Mouse (Mus musculus) erythroblast, adult 5-6 weeks (primary cell): ENCODE measurements around the gene Hist2h3c2. TPM values are rescaled to one million over a fixed set of nuclear protein-coding genes. Genes with fewer than 3 reads are reported as not detected.
"Not testable (repeated sequence)": the region's sequence is repeated elsewhere in the genome, so short reads cannot be mapped to it uniquely, and the experiment has no call there.

Experiments used
- ATAC-seq: replicated peaks from 2 replicates; pipeline ENCODE4 v1.8.0; 2016; ENCODE audit warnings: moderate number of reproducible peaks, mild to moderate bottlenecking, moderate TSS enrichment, inconsistent platforms; ENCODE audit not compliant: poor library complexity, low FRiP score, severe bottlenecking
- total RNA-seq, 2 experiments: library from RNA; stranded (forward) in 1 of 2; stranded (reverse) in 1 of 2; fragments of 150-400 nt in 1 of 2; fragments of 200-764, 138-1000 nt in 1 of 2; gene quantifications; 2 replicates each; pipeline versions ENCODE4 v1.2.3 to v1.2.4; 2015 to 2017; ENCODE audit warnings: low replicate concordance in 2 of 2

The Hist2h3c2 gene
- total RNA-seq, 2 experiments from 2014 or later: 97.2 to 139 TPM

DNA sequence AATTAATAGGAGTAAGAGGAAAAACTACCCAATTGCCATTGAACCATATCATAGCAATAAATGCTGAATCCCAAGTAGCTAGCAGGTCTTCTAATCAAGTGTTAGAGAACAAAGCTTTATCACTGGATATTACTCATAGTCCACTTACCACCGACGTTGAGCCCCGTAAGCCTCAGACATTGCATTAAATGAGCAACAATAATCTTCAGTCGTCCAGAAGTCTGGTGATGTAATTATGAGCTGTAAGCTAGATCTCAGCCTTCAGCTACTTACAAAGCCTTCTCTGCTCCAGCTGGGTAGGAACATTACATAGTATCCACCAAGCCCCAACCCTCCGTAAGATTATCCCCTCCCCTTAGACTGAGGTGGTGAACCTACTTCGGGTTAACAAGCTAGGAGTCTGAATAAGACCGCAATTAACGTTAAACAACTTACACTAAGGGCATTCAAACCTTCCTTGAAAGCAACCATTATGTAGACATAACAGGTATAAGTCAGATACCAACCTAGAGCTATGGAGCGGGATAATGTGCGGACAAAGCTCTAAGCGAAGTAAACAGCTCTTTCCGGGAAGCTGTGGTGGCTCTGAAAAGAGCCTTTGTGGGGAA, 919 bp downstream of the Hist2h3c2 start:
- peak; percentile 16 for ATAC-seq

DNA sequence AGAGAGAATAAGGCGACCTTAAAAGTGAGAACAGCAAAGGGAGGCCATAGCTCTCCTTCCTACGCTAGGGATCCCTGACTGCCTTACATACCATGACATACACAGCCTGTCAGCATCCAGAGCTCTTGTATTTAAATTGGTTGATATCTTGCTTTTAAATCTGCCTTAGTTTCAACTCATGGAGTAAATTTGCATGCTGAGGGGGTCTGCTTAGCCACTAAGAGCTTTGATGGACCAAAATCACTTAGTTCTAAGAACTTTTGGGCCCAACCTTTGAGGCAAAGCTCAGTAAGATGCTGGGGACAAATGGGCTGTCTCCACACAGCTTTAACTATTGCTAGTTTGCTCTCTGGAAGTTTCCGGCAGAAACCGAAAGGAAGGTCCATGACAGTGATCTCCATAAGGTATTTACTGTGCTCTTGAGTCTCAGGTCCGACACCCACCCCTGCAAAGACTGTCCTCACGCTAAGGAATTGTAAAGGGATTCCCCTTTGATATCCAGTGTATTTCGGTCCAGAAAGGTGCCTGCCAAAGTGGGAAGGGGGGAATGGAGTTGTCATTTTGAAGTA, 1.5 kb downstream of the Hist2h3c2 start:
- ATAC-seq: no peak

DNA sequence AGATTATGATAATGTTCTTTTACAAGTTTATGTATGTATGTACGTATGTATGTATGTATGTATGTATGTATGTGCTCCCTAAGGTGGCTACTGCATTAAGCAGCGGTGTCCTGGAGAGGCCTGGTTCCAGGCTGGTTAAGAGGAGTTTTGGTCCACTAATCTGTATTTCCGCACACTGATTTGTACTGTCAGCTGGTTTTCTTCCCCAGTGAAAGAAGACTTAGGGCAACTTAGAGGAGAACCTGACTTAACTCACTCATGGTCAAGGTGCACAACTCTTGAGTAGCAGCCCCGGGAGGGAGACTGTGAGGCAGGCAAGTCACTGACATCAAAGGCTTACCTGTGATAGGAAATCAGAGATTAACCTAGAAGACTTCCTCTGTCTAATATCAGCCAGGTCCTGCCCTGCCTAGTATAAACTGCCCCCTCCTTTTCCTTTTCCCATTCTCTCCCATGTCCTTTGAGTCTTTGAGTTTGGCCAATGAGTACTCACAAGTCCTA, 2.0 kb downstream of the Hist2h3c2 start:
- no peak for ATAC-seq

DNA sequence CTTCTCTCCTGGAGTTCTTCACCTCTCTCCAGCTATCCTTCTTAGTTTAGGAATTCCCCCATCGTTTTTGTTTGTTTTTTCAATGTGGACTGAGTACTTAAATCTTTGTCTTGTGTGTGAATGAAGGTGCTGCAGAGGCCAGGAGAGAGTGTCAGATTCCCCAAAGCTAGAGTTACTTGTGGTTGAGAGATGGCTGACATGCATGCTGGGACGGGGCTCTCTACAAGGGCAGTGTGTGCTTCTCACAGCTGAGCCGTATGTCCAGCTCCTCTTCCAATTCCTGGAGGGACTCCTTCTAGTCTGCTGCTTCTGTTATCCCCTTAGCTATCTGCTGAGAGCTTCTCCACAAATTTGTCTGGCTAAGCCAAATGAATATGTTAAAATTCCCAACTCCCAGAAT, 3.1 kb downstream of the Hist2h3c2 start:
- no peak for ATAC-seq

DNA sequence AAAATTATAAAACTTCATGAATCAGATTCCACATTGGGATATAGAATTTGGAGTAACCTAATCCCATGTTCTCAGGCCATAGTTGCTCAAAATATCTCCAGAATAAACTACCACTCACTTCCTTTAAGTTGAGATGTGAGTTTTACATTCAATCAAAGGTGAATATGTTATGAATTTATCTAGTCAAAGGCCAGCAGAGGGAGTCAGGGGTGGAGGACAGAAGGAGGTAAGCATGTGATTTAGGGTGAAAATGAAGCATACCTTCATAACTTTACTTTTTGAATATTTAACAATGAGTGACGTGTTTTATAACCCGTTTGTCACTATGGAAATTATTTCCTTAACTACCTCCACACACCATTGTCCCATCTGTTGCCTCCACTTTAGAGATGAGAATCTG, 4.0 kb downstream of the Hist2h3c2 start:
- no peak for ATAC-seq

DNA sequence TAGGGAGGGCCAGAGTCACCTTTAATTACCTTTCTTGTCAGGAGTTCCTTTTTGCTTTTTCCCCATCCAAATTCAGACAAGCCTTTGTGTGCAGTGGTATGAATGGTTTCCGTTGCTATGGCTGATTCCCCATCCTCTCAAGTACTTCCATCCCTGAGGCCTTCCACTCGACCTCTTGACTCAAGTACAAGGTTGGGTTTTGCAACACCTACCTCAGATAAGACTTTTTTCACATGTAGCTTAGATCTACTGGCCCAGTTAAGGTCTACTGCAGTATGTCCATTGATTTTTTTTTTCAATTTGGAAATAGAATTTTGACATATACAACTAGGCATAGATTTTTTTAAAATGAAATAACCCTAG, 7.2 kb downstream of the Hist2h3c2 start:
- no peak for ATAC-seq

DNA sequence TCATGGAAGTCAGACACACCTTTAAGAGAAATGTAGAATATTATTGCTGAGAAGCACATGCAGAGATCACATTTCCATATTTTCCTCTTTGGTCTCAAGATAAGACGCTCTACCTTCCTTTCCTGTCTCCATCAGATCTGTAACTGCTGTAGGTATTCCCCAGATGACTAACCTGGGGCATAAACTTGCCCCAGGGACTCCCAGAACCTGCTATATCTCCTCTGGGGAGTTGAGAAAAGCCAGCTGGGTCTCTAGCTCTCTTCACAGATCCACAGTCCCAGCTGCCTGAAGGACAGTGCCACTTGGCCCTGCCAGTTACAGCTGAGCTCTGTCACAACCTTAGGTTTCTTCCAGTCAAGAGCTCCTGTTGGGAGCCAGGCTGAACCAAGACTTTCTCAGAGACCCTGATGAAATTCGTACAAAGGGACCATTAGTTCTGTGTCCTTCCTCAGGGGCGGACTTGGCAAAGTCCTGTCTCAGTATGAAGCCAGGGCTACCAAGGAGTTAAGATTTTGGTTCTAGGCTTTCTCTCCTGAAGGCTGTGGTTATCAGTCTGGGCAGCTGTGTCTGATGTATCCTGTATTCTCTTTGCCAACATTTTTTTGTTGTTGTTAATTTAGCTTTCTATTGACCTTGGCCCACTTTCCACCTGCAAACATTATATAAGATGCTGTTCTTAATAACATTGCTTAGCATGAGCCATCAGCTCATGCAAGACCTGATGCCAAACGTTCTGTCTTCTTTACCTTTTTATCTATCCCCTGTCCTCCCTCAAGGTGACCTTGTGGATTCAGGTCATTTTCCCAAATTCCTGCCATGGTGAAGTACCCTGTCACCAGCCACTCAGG, 7.8 kb downstream of the Hist2h3c2 start:
- ATAC-seq: no peak

DNA sequence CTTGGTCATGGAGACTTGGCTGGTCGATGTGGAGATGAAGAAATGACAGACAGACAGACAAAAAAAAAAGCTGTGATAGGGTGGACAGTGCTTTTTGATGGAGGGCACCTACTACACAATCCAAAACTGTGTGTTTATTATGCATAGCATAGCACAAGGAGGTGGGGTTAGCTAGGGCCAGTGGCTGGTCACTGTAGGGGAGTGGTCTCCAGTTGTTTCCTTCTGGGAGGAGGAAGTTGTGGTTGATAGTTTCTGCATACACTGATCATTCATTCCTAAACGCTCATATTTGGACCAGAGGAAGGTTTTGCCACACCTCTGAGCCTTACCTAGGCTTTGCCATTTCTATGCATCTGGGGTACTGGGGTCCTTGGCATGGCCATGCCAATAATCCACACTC, 8.5 kb downstream of the Hist2h3c2 start:
- ATAC-seq: no peak

DNA sequence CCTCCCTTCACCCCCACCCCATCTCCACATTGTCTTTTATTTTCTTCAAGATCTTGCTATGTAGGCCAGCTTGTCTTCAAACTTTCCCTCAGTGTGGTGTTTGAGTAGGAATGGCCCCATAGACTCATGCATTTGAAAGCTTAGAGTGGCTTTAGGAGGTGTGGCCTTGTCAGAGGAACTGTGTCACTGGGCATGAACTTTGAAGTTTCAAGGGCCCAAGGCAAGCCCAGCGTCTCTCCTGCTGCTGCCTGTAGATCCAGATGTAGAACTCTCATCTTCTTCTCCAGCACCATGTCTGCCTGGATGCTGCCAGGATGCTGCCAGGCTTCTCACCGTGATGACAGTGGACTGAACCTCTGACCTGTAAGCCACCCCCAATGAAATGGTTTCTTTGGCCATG, 10.1 kb downstream of the Hist2h3c2 start:
- ATAC-seq: no peak

DNA sequence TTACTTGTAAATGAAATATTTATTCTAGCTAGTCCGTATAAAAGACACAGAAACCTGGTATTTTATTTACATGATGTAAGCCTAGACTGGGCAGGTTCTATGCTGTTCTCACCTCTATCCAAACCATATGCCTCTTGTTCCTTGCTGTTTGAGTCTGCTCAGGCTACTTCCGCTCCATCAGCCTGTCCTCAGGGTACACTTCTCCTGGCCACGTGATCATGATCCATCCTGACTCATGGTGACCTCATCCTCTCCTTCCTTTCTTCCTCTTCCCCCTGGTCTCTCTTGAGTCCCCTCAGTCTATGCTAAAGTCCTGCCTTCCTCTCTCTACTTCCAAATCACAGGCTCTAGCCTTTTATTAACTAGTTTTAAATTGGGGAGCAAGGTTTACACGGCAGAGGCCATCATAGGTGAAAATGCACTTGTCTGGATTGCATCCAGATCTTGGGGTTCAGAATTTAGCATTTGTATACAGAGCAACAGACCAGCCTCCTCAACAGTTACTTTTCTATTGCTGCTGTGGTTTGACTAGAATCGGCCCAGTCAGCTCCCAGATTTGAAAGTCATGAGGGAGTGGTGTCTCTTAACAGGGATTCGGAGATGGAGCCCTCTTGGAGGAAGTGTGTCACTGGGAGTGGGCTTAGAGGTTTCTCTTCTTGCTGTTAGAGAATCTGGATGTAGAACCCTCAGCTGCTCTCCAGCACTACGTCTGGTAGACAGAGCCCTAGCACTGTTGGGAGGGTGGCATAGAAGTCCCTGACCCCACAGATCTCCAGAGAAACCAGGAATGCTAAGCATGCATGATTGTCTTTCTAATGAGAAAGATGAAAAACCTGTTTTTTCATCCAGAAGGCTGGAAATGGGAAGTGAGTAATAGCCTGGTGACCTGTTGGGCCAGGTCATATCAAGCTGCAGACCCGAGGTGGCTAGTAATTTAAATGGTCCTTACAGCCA, 12.0 kb downstream of the Hist2h3c2 start:
- ATAC-seq: no peak

DNA sequence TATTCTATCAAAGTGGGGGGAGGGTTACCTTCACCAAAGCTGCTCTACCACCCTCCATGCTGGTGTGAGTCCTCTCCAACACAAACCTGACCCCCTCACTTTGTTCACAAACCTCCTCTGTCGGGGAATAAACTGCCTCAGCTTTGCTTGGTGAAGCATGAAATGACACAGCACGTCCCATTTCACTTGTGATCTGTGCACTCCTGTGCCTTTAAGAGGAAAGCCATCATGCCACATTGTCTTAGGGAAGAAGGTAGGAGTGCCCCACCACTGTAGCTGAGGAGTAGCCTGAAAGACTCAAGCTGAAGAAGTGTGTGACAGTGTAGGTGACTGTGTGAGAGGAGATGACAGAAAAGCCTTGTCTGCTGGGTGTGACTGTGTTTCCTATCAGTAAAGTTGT, 13.5 kb downstream of the Hist2h3c2 start:
- no peak for ATAC-seq

DNA sequence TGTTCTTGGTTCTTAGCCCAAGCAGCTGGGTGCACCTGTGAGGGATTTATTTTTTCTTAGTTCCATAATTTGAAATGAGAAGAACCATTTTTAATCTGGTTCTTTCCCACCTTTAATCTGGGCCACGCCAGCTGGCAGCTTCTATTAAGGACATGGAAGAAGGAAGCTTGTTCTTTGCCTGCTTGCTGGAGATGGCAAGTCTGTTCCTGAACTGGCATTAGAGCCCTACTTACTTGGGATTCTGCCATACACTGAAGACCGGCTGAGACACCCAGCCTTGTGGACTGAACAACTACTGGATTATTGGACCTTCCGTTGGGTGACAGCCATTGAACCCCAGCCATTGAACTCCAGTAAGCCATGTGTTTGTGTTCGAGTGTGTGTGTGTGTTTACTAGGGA, 16.2 kb downstream of the Hist2h3c2 start:
- ATAC-seq: no peak

DNA sequence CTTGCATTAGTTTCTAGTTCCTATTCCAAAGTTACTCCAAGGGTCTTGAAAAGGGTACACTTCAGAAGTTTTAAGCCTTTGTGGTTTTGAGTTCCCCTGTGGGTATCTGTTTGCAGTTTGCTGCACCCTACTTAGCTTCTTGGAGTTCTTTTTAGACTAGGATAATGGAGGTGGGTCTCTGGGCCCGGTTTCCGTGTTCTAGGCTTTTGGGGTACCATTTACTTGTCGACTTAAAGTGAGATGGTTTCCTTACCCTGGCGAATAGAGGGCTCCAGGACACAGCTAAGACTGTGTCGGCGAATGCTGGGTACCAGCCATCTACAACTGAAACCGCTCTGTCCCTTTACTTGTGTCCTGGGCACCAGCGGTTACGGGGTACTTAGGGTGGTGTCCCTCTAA, 17.3 kb downstream of the Hist2h3c2 start:
- no peak for ATAC-seq

DNA sequence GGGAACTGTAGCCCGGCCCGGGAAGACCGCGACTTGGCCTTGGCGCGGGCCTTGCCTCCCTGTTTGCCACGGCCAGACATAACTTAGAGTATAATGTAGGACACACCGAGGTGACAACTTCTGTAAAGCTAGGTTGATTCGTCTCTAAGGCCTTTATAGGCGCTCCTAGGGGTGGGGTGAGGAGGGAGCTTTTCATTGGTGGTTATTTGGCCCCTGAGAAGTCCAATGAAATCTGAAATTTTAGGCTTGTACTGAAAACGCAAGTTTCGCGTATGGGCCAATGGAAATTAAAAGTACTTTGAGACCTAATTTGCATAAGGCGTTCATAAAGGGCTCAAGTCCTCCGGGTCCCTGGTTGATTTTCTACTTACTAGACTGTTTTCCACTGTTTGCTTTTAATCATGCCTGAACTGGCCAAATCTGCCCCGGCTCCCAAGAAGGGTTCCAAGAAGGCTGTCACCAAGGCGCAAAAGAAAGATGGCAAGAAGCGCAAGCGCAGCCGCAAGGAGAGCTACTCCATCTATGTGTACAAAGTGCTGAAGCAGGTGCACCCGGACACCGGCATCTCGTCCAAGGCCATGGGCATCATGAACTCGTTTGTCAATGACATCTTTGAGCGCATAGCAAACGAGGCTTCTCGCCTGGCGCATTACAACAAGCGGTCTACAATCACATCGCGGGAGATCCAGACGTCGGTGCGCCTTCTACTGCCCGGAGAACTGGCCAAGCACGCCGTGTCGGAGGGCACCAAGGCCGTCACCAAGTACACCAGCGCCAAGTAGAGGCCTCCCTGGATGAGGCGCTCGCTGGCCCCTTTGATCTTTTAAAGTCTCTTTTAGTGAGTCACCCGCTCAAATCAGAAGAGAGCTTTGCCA, 17.9 kb downstream of the Hist2h3c2 start, which contains the start of the genes Hist2h2ac and Hist2h2be:
Gene Hist2h2ac, minus strand, starts transcription at position 116 of the 875 bp plus-strand sequence.
Gene Hist2h2be, plus strand, starts transcription at position 355 of the 875 bp plus-strand sequence.
- ATAC-seq: peak; percentile 80

DNA sequence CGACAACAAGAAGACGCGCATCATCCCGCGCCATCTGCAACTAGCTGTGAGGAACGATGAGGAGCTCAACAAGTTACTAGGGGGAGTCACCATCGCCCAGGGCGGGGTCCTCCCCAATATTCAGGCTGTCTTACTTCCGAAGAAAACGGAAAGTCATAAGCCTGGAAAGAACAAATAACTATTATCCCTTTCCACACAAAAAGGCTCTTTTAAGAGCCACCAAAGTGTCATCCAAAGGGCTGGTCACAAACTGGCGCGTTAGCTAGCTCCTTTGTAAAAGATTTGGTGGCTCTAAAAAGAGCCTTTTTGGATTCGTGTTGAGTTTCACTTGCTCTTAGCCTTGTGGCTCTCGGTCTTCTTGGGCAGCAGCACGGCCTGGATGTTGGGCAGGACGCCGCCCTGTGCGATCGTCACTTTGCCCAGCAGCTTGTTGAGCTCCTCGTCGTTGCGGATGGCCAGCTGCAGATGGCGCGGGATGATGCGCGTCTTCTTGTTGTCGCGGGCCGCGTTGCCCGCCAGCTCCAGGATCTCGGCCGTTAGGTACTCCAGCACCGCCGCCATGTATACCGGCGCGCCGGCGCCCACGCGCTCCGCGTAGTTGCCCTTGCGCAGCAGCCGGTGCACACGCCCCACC, 18.7 kb downstream of the Hist2h3c2 start:
- not testable (repeated sequence) for ATAC-seq

DNA sequence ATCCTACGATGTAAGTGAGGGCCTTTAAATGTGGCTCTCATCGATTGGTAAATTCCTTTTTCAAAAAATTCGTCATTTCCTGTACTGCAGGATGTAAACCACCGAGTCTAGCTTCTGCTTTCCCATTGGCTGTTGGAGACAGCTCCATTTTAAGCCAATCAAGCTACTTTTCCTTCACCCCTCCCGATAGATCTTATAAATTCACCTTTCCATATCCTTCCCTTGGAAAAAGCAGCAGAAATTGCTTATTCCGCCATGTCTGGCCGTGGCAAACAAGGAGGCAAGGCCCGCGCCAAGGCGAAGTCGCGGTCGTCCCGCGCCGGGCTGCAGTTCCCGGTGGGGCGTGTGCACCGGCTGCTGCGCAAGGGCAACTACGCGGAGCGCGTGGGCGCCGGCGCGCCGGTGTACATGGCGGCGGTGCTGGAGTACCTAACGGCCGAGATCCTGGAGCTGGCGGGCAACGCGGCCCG, 19.2 kb downstream of the Hist2h3c2 start, which contains the start of the genes Bola1 and Hist2h2ab:
Gene Bola1, minus strand, starts transcription at position 49 of the 470 bp plus-strand sequence.
Gene Hist2h2ab, plus strand, starts transcription at position 205 of the 470 bp plus-strand sequence.
- peak; percentile 66 for ATAC-seq

DNA sequence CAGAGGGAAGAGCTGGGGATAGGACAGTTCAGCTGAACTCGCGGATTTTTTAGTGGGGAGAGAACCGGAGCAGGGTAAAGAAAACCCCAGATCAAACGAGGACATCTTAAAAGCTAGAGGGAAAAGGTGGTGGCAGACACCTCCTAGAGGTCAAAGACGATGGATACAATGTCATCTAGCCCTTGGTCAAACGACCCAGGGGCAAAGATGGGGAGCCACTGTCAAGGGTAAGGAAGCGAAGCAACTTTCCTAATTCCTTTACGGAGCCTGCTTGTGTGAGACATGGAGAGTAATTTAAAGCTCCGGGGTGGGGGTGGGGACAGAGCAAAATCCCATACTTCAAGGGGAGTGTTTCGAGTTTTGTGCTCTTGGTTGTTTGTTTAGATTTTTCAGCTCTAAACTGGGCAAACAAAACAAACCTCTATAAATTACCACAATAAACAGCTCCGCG, 19.7 kb downstream of the Hist2h3c2 start:
- peak; percentile 40 for ATAC-seq

DNA sequence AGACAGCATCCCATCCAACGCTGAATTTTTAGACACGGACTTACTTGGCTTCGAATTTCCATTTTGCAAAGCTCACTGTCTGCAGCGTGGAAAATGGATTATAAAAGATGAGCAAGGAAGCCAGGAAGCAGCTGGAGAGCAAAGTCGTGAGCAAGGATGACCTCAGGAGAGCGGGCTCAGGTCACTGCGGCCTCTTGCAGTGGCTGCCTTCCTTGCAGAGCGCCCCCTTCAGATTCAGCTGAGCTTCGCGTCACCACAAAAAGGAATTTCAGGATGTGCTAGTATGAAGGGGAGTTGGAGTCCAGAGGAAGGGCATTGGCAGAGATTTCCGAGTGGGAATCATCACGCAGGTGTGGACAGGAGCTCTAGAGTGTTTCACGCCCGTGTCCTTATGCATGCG, 29.7 kb downstream of the Hist2h3c2 start:
- no peak for ATAC-seq
